Mouse (Mus musculus): ENCODE measurements around the gene Mtch1.
"Not testable (repeated sequence)": the region's sequence is repeated elsewhere in the genome, so short reads cannot be mapped to it uniquely, and the experiment has no call there.

Mtch1 gene

DNA sequence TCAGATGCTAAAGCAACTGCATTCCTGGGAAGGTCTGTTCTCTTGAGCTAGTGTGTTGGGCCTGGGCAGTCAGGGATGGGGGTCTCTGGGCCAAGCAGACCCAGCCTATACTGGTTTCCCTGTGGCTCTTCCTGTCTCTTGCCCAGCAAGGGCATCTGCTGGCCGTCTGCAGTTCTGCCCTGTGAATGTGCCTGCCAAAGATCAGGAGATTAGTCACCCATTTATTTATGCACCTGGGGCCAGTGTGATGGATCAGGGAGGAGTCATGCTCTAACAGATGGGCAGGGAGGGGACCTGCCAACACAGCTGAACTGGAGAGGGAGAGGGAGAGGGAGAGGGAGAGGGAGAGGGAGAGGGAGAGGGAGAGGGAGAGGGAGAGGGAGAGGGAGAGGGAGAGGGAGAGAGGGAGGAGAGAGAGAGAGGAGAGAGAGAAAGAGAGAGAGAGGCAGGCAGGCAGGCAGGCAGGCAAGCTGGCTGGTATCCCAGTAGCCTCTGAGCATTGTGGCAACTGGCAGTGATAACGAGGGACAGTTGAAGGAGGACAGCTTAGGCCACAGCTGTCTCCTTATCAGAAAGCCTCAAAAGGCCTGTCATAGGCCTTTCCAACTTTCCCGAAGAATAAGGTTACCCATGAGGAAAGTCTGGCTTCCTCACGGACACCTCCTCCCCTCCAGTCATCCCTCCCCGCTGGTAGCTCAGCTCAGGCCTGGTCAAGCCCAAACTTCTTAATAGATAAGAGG lies 16.9 kb downstream of the Mtch1 start:
- H3K36me3 ChIP-seq (ENCODE audit: control insufficient read depth, insufficient read depth, low read length, poor library complexity, severe bottlenecking): peaks cover 8% of the 10 kb centered on the region
- DNase-seq (ENCODE audit: low read depth, low spot score): no peak
- no peaks in the 10 kb centered on the region for H3K27me3 ChIP-seq (ENCODE audit: control insufficient read depth, insufficient read depth, low read length, poor library complexity, severe bottlenecking)

DNA sequence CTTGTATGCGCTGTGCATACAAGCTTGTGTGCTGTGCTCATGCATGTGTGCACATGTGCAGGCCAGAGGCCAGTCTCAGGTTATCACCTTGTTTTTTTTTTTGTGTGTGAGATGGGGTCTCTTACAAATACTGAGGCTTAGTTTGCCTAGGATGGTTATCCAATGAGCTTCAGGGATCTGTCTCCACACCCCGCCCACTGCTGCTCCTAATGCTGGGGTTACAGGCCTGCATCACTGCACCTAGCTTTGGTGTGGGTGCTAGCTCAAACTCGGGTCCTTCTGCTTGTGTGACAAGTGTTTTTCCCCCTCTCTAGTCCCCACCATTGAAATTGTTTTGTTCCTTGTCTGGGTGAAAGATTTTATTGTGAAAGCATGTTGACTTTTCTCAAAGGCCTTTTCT lies 17.5 kb downstream of the Mtch1 start:
- Histone ChIP-seq H3K36me3 (ENCODE audit: control insufficient read depth, insufficient read depth, low read length, poor library complexity, severe bottlenecking) (peaks cover 6% of the 10 kb centered on the region), H3K27me3 (ENCODE audit: control insufficient read depth, insufficient read depth, low read length, poor library complexity, severe bottlenecking) (no peaks in the 10 kb centered on the region)
- no peak for DNase-seq (ENCODE audit: low read depth, low spot score)

DNA sequence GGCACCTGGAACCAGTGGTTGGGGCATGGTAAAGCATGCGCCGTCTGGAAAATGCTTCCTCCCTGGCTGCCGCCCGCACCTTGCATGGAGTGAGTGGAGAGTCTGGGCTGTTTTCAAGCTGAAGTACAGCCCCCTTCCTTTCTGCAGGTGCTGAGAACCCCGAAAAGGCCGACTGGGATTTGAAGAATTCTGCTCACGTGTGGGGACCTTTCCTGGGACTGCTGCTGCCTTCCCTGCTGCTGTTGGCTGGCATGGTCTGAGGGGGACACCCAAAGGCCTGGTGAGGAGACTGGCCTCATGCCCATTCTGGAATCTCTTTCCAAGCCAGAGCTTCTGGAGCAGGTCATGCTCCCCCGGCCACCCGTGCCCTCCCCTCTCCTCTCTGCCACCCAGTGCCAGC lies 20.0 kb downstream of the Mtch1 start:
- peaks cover 4% of the 10 kb centered on the region for H3K36me3 ChIP-seq (ENCODE audit: control insufficient read depth, insufficient read depth, low read length, poor library complexity, severe bottlenecking)
- H3K27me3 ChIP-seq (ENCODE audit: control insufficient read depth, insufficient read depth, low read length, poor library complexity, severe bottlenecking): no peaks in the 10 kb centered on the region
- DNase-seq (ENCODE audit: low read depth, low spot score): no peak

GRCm38 (mm10) chr17:29326531-29327529 lies 20.9 kb downstream of the Mtch1 start:
- peaks cover 2% of the 10 kb centered on the region; the same call in 1 of the 2 replicates for H3K36me3 ChIP-seq (ENCODE audit: control insufficient read depth, insufficient read depth, low read length, poor library complexity, severe bottlenecking)
- no peak for DNase-seq (ENCODE audit: low read depth, low spot score)

DNA sequence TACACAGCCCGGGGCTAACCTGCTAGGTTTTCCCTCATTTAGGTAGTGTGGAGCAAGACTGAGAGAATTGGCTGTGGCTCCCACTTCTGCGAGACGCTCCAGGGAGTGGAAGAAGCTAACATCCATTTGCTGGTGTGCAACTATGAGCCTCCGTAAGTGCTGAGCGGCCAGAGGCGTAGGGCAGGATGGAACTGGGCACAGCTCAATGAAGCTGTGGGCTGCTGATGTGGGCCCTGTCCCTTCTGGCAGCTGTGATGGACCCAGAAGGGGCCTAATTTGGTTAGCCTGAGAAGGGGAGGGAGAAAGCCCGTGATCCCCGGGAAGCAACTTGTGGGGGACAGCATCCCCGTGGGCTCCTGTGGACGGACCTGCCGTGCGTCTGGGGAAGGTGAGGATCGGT lies 21.9 kb downstream of the Mtch1 start:
- Histone ChIP-seq H3K36me3 (ENCODE audit: control insufficient read depth, insufficient read depth, low read length, poor library complexity, severe bottlenecking) (no peaks in the 10 kb centered on the region), H3K27me3 (ENCODE audit: control insufficient read depth, insufficient read depth, low read length, poor library complexity, severe bottlenecking) (no peaks in the 10 kb centered on the region)
- DNase-seq (ENCODE audit: low read depth, low spot score): no peak

More at GRCm38 (mm10) chr17:29326531-29327529, 20.9 kb downstream of the Mtch1 start:
- H3K27me3 ChIP-seq (ENCODE audit: control insufficient read depth, insufficient read depth, low read length, poor library complexity, severe bottlenecking): no peaks in the 10 kb centered on the region

DNA sequence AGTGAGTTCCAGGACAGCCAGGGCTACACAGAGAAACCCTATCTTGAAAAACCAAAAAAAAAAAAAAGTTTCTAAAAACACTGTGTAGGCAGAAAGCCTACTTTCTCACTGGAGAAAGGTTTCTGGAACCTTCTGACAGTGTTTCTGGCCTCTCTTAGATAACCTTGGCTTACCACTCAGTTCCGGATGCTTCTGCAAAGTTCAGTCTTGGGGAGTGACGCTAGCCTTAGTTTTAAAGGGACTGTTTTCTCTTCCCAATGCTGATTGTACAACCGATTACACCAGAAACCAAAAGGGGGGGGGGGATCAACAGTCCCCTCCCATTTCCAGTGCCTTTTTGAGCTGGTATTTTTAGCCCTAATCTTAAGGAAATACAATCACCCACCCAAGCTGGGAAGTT lies 24.1 kb downstream of the Mtch1 start:
- Histone ChIP-seq H3K36me3 (ENCODE audit: control insufficient read depth, insufficient read depth, low read length, poor library complexity, severe bottlenecking) (no peaks in the 10 kb centered on the region), H3K27me3 (ENCODE audit: control insufficient read depth, insufficient read depth, low read length, poor library complexity, severe bottlenecking) (no peaks in the 10 kb centered on the region)
- DNase-seq (ENCODE audit: low read depth, low spot score): no peak

DNA sequence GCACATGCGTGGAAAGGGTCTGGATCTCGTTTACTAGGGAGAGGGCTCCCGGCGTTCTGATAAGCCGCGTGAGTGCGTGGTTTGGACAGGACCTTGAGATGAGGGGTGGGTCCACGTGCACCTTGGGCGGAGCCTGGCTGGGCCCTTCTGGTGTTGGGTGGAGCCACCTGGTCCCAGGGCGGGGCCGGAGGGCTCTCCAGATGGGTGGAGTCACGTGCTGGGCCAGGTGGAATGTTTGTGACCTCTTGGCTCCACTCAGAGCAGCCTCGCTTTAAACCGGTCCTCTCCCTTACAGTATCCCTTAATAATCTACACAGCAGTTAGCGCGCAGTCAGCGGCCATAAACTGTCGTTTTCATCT lies 25.2 kb downstream of the Mtch1 start:
- H3K27me3 ChIP-seq (ENCODE audit: control insufficient read depth, insufficient read depth, low read length, poor library complexity, severe bottlenecking): no peaks in the 10 kb centered on the region
- H3K36me3 ChIP-seq (ENCODE audit: control insufficient read depth, insufficient read depth, low read length, poor library complexity, severe bottlenecking): no peaks in the 10 kb centered on the region
- DNase-seq (ENCODE audit: low read depth, low spot score): no peak

- no peaks in the 10 kb centered on the region for H3K27me3 ChIP-seq (ENCODE audit: control insufficient read depth, insufficient read depth, low read length, poor library complexity, severe bottlenecking)
- DNase-seq (ENCODE audit: low read depth, low spot score): no peak
- no peaks in the 10 kb centered on the region for H3K36me3 ChIP-seq (ENCODE audit: control insufficient read depth, insufficient read depth, low read length, poor library complexity, severe bottlenecking)
Measured at GRCm38 (mm10) chr17:29321765-29322602, 25.8 kb downstream of the Mtch1 start.

- DNase-seq (ENCODE audit: low read depth, low spot score): no peak
- Histone ChIP-seq H3K27me3 (ENCODE audit: control insufficient read depth, insufficient read depth, low read length, poor library complexity, severe bottlenecking) (no peaks in the 10 kb centered on the region), H3K36me3 (ENCODE audit: control insufficient read depth, insufficient read depth, low read length, poor library complexity, severe bottlenecking) (no peaks in the 10 kb centered on the region)
Measured at GRCm38 (mm10) chr17:29319881-29320639, 27.7 kb downstream of the Mtch1 start.

GRCm38 (mm10) chr17:29319476-29319875 lies 28.3 kb downstream of the Mtch1 start:
- no peak for DNase-seq (ENCODE audit: low read depth, low spot score)
- Histone ChIP-seq H3K27me3 (ENCODE audit: control insufficient read depth, insufficient read depth, low read length, poor library complexity, severe bottlenecking) (no peaks in the 10 kb centered on the region), H3K36me3 (ENCODE audit: control insufficient read depth, insufficient read depth, low read length, poor library complexity, severe bottlenecking) (no peaks in the 10 kb centered on the region)

DNA sequence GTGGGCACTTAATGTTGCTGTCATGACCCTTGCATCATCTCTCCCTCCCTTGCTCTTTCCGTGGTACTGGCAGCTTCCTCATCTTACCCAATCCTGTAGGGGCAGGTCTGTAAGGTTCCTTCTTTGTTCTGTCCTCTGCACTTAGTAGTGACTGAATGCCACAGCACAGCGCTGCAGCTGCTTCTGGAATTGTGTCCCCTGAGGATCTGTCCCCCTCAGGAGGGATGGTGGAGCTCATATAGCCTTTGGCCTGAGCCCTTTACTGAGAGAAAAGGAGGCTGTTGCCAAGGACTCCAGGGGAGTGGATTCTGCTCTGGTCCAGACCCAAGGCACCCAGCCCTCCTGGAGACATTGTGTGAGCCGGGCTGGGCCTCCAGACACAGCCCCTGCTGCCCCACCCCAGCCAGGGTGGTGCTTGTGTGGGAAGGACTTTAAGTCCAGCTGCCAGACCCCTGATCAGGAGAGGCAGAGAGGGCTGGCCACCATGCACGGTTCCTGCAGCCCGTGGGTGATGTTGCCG lies 28.9 kb downstream of the Mtch1 start:
- DNase-seq (ENCODE audit: low read depth, low spot score): no peak
- H3K36me3 ChIP-seq (ENCODE audit: control insufficient read depth, insufficient read depth, low read length, poor library complexity, severe bottlenecking): no peaks in the 10 kb centered on the region
- no peaks in the 10 kb centered on the region for H3K27me3 ChIP-seq (ENCODE audit: control insufficient read depth, insufficient read depth, low read length, poor library complexity, severe bottlenecking)

- H3K36me3 ChIP-seq (ENCODE audit: control insufficient read depth, insufficient read depth, low read length, poor library complexity, severe bottlenecking); DNase-seq (ENCODE audit: low read depth, low spot score); H3K27me3 ChIP-seq (ENCODE audit: control insufficient read depth, insufficient read depth, low read length, poor library complexity, severe bottlenecking): not testable (repeated sequence)
Measured at GRCm38 (mm10) chr17:29317380-29317779, 30.4 kb downstream of the Mtch1 start, which contains the start of gene Pi16. Gene Pi16 (plus strand): TSS chr17:29317680.

GRCm38 (mm10) chr17:29316891-29317290 lies 30.8 kb downstream of the Mtch1 start:
- Histone ChIP-seq H3K27me3 (ENCODE audit: control insufficient read depth, insufficient read depth, low read length, poor library complexity, severe bottlenecking) (no peaks in the 10 kb centered on the region), H3K36me3 (ENCODE audit: control insufficient read depth, insufficient read depth, low read length, poor library complexity, severe bottlenecking) (no peaks in the 10 kb centered on the region)
- no peak for DNase-seq (ENCODE audit: low read depth, low spot score)

Data from splenic B cell, adult 2 months (primary cell).